Mouse (Mus musculus): Measurements from ENCODE around the gene Trex1.

DNA sequence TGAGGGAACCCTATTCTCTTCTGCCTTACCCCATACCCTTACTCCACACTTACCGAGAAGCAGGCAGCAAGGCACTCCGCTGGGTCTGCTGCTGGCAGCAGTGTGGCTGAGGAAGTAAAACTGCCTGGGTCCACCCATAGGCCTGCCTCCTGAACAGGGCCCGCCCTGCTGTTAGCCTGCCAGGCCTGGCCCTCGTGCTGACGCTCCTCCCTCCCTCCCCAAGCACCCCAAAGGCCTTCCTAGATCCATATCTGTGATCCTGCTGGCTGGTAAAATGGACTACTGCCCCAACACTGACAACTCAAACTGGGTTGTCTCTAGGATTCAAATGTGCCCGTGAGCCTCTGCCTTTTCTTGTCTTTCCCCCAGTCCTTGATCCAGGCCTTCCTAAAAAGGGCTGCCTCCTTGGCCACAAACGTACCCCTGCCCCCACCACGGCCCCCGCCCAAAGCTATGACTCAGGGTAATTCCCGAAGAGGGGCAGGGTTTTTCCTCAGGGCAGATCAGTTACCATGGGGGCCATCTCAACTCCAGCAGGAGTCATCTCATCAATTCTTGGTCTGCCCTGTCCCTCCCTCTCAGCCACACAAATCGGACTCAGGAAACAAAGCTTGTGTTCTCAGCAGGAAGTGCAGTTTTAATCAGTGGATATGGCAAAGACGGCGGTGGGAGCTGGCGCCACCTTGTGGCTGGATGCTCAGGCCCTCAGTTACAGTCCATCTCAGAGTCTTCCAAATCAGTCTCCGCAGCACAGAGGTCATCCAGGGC is at the start of gene Trex1:
- TF ChIP-seq CTCF (IDR thresholded peaks at IDR 0.05; ENCODE audit: insufficient read depth, low read length): peak; percentile 92
- TF ChIP-seq POLR2A (IDR thresholded peaks at IDR 0.05; ENCODE audit: borderline replicate concordance, extremely low read depth, low read depth, low read length): peak; percentile 97
